Mouse (Mus musculus) right cerebral cortex, postnatal 36 days (tissue): ENCODE results near the gene Zmynd19.
"Not testable (repeated sequence)": the region's sequence is repeated elsewhere in the genome, so short reads cannot be mapped to it uniquely, and the experiment has no call there.

Experiments
- DNase-seq, 2 experiments: peaks; one replicate each; pipeline ENCODE4 v3.0.0; 2022; ENCODE audit warnings: low spot score in 2 of 2, mixed read lengths in 1 of 2

Gene Zmynd19

GRCm38 (mm10) chr2:24942092-24942491 is 7.5 kb upstream of the Zmynd19 start:
- no peak for DNase-seq

DNA sequence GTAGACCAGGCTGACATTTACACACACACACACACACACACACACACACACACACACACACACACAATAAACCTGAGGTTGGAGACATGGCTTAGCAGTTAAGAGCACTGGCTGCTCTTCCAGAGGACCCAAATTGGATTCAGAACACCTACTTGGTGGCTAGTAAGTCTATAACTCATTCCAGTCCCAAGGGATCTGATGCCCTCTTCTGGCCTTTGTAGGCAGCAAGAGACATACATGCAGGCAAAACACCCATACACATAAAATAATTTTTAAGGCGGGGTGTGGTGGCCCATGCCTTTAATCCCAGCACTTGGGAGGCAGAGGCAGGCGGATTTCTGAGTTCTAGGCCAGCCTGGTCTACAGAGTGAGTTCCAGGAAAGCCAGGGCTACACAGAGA is 5.3 kb upstream of the Zmynd19 start:
- not testable (repeated sequence) for DNase-seq

DNA sequence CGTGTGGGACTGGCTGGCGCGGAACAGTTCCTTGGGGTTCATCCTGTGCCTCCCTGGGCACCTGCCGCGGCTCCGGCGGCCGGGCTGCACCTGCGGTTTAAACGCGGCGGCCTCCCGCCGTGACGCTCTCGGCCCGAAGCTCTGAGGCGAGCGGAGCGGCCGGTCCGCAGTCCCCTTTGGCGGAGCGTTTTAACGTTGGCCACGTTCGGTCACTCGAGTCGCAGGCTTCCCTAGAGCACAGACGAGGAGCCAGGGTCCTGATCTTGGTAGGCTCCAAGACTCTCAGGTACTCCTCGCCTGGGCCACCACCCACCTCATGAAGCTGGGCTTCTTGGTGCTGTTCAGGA is 570 bp downstream of the Zmynd19 start:
- DNase-seq, result no peak

DNA sequence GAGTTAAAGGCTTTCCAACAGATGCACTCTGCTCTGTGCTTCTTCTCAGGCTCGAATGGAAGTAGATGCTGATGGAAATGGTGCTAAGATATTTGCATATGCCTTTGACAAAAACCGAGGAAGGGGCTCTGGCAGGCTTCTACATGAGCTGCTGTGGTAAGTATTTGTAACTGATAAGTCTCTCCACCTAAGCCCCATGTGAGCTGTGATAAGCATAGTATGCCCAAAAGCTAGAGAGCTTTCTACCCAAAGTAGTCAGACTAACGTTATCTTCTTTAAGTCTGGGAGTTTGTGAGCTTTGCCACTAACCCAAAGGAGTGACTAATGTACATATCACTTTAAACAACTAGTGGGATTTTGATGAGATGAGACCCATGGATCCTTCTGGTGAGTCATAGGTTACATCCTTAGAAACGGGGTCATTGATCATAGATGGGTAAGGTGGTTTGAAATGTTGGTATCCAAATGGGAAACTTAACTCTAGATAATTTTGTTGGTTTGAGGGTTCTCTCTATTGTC is 3.0 kb downstream of the Zmynd19 start:
- no peak for DNase-seq

DNA sequence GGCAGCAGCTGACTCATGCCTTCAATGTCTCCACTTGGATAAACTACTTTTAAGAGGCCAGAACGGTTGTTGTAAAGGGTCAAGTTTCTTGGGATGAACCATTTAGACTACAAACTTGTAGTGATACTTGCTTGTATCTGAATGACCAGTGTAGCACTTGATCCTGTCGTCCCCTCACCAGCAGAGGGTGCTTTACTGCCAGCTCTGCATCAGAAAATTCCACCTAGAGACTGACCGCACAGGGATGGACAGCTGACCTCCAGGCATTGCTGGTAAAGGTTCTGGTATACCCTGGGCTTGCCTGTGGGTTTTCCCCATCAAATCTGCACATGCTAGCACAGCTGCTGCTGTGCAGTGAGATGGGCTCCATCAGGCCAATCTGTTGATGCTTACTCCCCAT is 11.3 kb downstream of the Zmynd19 start:
- DNase-seq, result no peak

- peak; percentile 79 to 83 for DNase-seq
Measured at GRCm38 (mm10) chr2:24962304-24963000, 12.9 kb downstream of the Zmynd19 start, which contains the start of gene Dph7. Dph7 (plus strand) TSS chr2:24962400.

GRCm38 (mm10) chr2:24970386-24970785 is 20.8 kb downstream of the Zmynd19 start:
- no peak for DNase-seq

GRCm38 (mm10) chr2:24974452-24974851 is 24.9 kb downstream of the Zmynd19 start:
- peak; percentile 15 for DNase-seq

- peak; percentile 96 to 97 for DNase-seq
Measured at GRCm38 (mm10) chr2:24974906-24975703, 25.5 kb downstream of the Zmynd19 start, which contains the start of gene Mrpl41. Mrpl41 (minus strand) TSS chr2:24975098.

DNA sequence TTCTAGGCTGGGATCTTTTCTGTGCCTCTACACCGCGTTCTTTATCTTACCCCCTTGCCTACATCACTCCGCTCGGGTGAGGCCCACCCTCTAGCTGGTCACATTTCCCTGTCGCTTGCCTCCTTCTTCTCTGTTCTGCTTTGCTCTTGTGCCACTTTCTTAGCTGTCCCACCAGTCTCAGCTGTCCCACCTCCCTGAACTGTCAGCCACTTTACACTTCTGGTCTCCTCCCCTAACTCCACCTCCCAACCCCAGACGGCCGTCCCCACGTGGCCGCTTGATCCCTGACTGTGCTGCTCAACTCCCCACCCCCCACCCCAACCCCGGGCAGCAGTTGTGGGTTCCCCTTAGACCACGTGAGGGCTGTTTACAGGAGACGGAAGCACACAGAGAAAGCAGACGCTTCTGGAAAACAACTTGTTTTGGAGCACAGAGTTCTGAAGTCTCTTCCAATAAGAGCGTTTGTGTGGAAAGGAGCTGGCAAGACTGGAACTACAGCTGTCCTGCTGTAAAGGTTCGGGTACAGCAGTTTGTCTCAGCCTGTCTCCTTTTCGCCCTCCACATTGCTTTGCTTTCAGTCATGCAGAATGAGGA is 26.2 kb downstream of the Zmynd19 start, which contains the start of gene Pnpla7:
TSS of gene Pnpla7 (plus strand) at position 330 of the 594 bp plus-strand sequence.
- peak; percentile 66 to 71 for DNase-seq

DNA sequence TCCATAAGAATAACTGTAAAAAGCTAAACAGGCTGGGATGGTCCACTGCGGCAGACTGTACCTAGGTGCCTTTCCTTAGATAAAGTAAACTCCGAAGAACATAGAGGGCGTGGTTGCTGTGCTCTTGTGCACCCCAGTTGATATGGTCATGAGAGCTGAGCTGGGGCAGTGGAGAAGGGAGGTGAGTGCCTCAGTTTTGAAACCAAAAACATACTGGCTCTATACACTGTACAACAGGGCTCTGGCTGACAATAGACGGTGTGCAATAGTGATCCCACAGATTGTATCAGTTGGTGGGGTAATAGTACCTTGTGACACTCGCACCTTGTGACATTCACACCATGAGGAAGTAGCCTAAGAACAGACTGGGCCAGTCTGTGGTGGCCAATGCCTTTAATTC is 27.4 kb downstream of the Zmynd19 start:
- DNase-seq, result no peak

DNA sequence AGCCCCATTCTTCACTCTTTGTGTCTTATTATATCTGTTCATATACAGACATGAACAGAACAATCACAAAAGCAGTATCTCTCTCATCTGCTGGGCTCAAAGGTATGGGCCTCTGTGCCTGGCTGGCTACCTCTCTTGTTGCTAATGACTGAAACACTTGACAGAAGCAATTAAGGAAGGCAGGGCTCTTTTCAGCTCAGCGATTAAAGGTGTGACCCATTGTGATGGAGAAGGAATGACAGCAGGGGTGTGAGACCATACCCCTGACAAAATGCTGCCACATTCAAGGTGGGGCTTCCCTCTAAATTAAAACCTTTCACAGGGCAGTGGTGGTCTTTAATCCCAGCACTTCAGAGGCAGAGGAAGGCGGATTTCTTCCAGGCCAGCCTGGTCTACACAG is 38.2 kb downstream of the Zmynd19 start:
- no peak for DNase-seq

- DNase-seq, result peak; percentile 16 to 20
Measured at GRCm38 (mm10) chr2:24995332-24995731, 45.7 kb downstream of the Zmynd19 start.

DNA sequence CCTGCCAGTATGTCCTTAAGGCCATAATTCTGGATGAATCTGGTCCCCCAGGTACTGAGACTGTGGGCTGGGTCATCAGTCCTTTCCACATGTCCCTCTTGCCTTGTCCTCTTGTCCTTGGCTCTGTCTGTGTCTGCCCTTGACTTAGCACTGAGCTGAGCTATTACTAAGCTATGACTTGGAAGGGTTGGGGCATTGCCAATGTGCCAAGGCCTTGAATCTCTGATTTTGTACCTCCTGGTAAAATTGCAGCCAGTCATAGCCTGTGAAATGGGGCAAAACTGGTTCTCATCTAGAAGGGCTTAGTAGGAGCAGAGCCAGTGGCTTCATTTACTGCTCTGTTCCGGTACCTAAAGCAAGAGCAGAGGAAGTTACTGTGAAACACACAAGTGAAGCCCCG is 46.9 kb downstream of the Zmynd19 start:
- DNase-seq, result no peak

- no peak for DNase-seq
Measured at GRCm38 (mm10) chr2:25000544-25001235, 51.1 kb downstream of the Zmynd19 start.

- DNase-seq, result no peak
Measured at GRCm38 (mm10) chr2:25003946-25004786, 54.6 kb downstream of the Zmynd19 start.

DNA sequence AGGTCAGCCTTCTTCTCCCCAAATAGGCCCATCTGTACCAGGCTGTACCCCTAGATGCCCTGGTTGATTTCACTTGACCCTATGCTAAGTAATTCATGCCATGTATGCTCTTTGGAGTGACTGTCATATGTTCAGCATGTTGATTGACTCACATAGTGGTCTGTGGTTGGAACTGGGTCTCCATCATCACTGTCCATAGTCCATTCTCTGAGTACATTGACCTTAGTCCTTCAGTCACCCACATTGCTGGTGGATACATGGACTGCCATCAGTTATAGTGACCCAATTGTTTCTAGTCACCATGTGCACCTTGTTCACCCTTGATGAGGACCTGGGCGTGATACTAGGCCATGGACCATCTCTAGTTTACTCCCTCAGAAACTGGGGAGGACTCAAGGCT is 57.2 kb downstream of the Zmynd19 start:
- no peak for DNase-seq

DNA sequence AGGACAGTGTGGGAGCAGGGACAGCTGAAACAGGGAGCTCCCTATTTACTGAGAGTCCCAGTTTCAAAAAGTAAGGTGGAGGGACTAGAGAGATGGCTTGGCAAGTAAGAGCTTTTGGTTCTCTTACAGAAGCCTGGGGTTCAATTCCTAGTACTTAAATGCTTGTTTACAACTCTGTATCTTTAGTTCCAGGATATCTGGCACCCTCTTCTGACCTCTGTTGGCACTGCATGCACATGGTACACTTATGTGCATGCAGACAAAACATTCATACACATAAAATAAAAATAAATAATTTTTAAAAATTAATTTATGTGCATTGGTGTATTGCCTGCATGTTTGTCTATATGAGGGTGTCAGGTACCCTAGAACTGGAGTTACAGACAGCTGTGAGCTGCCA is 58.7 kb downstream of the Zmynd19 start:
- DNase-seq, result no peak
